Mouse (Mus musculus) 416B (cell line): Measurements from ENCODE around the gene Klf1.

ENCODE experiments used
- DNase-seq: peaks from one replicate; pipeline ENCODE4 v3.0.0; 2011; ENCODE audit warnings: low read depth

Klf1 gene

DNA sequence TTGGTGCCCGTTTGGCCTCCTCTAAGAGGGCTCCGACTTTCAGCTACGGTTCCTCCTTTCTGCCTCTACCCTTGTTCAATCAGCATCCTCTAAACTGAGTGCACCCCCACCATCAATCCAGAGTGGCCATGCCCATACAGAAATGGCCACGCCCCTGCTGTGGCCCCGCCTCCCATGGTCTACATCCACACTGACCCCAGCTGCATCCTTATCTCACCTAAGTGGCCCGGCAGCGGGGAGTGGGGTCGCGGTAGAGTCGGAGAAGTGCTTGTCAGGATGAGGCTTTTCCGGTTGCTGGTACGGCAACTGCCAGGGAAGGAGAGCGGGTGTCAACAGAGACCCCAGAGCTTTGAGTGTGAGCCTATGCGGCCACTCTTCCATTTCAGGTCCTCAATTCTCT is 33.8 kb downstream of the Klf1 start:
- no peak for DNase-seq

DNA sequence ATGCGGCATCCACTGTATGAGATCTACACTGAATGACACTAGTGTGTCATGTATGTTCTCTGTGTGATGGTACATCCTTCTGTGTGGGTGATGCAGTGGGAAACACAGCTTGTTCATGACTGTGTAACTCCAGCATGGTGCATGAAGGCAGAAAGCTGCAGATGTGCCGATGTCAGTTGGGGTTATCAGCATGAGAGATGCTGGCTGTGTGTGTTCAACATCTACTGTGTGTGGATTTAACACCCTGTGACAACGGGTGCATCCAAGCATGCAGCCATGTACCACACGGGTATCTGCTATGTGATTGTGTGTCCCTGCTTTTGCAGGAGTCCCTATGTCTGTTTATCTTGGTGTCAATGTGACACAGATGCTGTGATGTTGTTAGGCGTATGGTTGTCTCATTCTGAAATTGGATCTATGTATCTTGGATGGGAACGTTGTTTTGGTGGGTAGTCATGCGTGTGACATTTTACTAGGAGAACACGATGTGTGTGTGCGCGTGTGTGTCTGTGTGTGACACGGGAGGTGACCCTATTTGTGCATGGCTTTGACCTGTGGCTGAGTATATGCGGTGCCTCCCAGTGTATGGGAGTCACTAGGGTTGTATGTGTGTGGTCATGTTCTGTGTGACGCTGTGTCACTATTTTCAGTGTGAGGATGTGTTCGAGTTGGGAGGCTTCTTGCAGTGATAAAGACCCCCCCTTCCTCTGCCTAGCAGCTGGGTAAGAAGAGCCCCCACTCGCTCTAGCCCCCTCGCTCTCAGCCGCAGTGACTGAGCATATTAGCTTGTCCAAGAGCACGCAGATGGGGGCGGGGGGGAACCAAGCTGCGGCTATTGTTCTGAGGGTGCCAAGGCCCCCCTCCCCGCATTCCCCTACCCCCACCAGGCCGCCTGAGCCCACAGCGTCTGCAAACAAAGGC is 34.6 kb downstream of the Klf1 start:
- no peak for DNase-seq

GRCm38 (mm10) chr8:84936962-84937546 is 35.3 kb downstream of the Klf1 start, which contains the start of gene Mast1:
Gene Mast1 (minus strand): TSS chr8:84937359.
- DNase-seq, result no peak

DNA sequence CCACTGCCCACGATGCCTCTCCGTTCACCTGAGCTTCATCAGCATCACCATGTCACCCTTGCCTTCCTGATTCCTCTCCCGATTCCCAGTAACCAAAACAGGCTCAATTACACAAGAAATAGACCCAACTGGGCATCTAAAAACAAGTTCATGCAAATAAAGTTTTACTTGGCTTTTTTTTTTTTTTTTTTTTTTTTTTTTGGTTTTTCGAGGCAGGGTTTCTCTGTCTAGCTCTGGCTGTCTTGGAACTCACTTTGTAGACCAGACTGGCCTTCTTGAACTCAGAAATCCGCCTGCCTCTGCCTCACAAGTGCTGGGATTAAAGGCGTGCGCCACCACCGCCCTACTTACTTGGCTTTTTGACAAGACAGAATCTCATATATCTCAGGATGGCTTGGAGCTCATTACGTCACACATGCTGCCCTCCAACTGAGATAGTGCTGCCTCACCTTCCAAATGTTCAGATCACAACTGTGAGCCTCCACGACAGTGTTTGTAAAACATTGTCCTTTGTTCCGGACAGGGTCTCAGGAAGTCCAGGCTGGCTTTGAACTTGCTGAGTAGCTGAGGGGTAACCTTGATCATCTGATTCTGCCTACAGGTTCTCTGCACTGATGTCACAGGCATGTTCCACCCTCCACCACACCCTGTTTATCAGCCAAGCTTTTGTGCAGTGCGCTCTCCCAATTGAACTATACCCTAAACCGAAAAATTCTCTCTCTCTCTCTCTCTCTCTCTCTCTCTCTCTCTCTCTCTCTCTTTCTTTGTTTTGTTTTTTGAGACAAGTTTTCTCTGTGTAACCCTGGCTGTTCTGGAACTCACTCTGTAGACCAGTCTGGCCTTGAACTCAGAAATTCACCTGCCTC is 36.1 kb downstream of the Klf1 start:
- no peak for DNase-seq

GRCm38 (mm10) chr8:84943699-84944098 is 42.0 kb downstream of the Klf1 start:
- DNase-seq, result no peak

DNA sequence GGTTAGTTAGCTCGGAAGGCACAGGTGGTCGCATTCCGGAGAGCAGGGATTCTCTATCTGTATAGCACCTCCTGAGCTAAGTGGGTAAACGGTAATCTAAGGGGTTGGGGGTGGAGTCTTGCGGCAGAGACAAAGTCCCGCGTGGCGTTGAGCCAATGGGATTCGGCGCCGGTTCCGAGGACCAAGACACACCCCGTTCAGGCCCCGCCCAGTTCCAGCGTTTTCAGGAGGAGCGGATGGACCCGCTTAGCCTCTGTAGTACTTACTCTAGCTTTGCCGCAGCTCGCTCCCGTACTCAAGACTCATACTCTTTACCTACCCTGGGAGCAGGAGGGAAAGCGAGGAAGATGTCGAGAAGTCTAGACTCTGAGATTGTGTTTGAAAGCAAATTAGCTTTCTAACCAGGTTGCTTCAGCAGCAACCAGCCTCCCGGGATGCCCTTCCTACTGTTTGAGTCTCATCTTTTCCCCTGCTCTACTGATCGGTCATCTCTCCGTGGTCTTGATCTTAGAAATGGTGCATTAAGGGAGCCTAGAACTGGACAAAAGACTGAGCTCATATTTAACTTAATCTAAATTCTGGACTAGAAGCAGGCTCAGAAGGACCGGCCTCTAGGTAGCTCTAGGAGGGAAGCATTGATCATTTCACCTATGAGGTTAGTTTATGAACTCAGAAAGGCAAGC is 42.9 kb downstream of the Klf1 start:
- DNase-seq, result no peak

- no peak for DNase-seq
Observed at GRCm38 (mm10) chr8:84945235-84945632, 43.5 kb downstream of the Klf1 start.

GRCm38 (mm10) chr8:84945633-84946527 is 44.2 kb downstream of the Klf1 start:
- no peak for DNase-seq

- no peak for DNase-seq
Observed at GRCm38 (mm10) chr8:84946528-84947240, 45.0 kb downstream of the Klf1 start, which contains the start of gene Rtbdn. Gene Rtbdn (plus strand): TSS chr8:84946991.

DNA sequence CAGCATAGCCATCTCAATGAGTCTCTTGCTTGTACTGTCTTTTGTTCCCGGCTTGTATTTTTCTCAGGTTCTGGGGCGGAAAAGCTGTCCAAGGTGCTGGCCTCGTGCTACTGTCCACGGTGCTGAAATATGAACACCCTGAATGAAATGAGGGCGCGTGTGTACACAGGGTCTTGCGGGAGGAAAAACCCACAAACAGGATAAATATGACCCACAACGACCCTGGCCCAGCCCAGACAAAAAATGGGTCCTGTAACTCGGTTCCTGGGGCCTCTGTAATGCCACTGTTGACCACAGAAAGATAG is 45.5 kb downstream of the Klf1 start:
- peak; percentile 63 for DNase-seq

DNA sequence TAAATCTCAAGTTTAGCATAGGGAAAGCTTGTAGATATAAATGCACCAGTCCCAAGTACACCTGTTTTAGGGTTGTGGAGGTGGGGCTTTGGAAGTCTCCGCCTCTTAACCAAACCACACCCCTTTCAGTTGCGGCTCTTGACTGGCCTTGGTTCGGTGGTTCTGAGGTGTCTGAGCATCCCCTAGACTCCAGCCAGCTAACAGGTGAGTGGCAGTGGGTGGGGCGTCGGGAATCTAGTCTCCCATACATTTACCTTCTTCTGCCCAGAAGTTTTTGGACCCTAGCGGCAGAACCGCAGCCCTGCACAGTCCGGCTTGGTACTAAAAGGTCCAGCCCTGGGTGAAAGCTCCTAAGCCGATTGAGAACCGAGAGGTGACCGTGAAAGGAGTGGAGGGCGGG is 48.0 kb downstream of the Klf1 start:
- no peak for DNase-seq

- DNase-seq, result peak; percentile 65
Observed at GRCm38 (mm10) chr8:84952612-84953255, 51.0 kb downstream of the Klf1 start.
